Mouse (Mus musculus) kidney, adult 8-10 months (tissue): ENCODE measurements around the gene Rras2.

Experiments
- DNase-seq, 2 experiments: peaks; one replicate each; pipeline ENCODE4 v3.0.0; 2022

Gene Rras2

GRCm38 (mm10) chr7:114070458-114070840 lies 47.1 kb downstream of the Rras2 start:
- DNase-seq = no peak

GRCm38 (mm10) chr7:114069726-114070457 lies 47.7 kb downstream of the Rras2 start:
- DNase-seq = no peak

GRCm38 (mm10) chr7:114068956-114069533 lies 48.5 kb downstream of the Rras2 start:
- no peak for DNase-seq

GRCm38 (mm10) chr7:114066529-114067178 lies 50.9 kb downstream of the Rras2 start:
- peak; percentile 93 to 95 for DNase-seq

- no peak for DNase-seq
These were observed 52.0 kb downstream of the Rras2 start for GRCm38 (mm10) chr7:114065407-114066185.

- DNase-seq = no peak
These were observed 53.6 kb downstream of the Rras2 start for GRCm38 (mm10) chr7:114063966-114064365.

GRCm38 (mm10) chr7:114063534-114063933 lies 54.0 kb downstream of the Rras2 start:
- DNase-seq = no peak

GRCm38 (mm10) chr7:114062451-114062850 lies 55.1 kb downstream of the Rras2 start:
- no peak for DNase-seq

GRCm38 (mm10) chr7:114060445-114060844 lies 57.1 kb downstream of the Rras2 start:
- DNase-seq = no peak

- DNase-seq = no peak
These were observed 58.6 kb downstream of the Rras2 start for GRCm38 (mm10) chr7:114058927-114059441.

GRCm38 (mm10) chr7:114058166-114058565 lies 59.4 kb downstream of the Rras2 start:
- no peak for DNase-seq

- DNase-seq = no peak
These were observed 63.9 kb downstream of the Rras2 start for GRCm38 (mm10) chr7:114053720-114054119.

- no peak for DNase-seq
These were observed 71.8 kb downstream of the Rras2 start for GRCm38 (mm10) chr7:114045814-114046213.

GRCm38 (mm10) chr7:114043929-114044549 lies 73.5 kb downstream of the Rras2 start:
- DNase-seq = no peak

- no peak for DNase-seq
These were observed 74.3 kb downstream of the Rras2 start for GRCm38 (mm10) chr7:114042973-114043928.

GRCm38 (mm10) chr7:114041349-114041748 lies 76.2 kb downstream of the Rras2 start:
- DNase-seq = no peak

- DNase-seq = no peak
These were observed 80.3 kb downstream of the Rras2 start for GRCm38 (mm10) chr7:114037237-114037636.

GRCm38 (mm10) chr7:114029596-114029995 lies 88.0 kb downstream of the Rras2 start:
- DNase-seq = peak; percentile 34 to 68

- DNase-seq = no peak
These were observed 88.8 kb downstream of the Rras2 start for GRCm38 (mm10) chr7:114028828-114029227.

GRCm38 (mm10) chr7:114027406-114027805 lies 90.2 kb downstream of the Rras2 start:
- no peak for DNase-seq

GRCm38 (mm10) chr7:114026923-114027322 lies 90.7 kb downstream of the Rras2 start:
- no peak for DNase-seq
